Mouse (Mus musculus) kidney, embryonic 15.5 days (tissue): Measurements from ENCODE around the gene Stxbp4. TPM values are rescaled to one million over a fixed set of nuclear protein-coding genes. Genes with fewer than 3 reads are reported as not detected.

Source experiments
- ATAC-seq: fragments of 200-750 bp; cut with Nextera tagmentation; replicated peaks from 2 replicates; pipeline ENCODE4 v1.8.0; 2017; ENCODE audit warnings: moderate TSS enrichment; ENCODE audit not compliant: low FRiP score
- H3K27ac ChIP-seq: fragments of 300-500 bp; sonication (generic); 2 replicates; pipeline ENCODE4 v1.5.1; 2015; ENCODE audit warnings: mild to moderate bottlenecking, inconsistent platforms
- H3K27me3 ChIP-seq: fragments of 300-500 bp; sonication (generic); 2 replicates; pipeline ENCODE4 v1.6.1; 2015; ENCODE audit warnings: inconsistent platforms
- H3K36me3 ChIP-seq: fragments of 300-500 bp; sonication (generic); 2 replicates; pipeline ENCODE4 v1.6.1; 2015; ENCODE audit warnings: inconsistent platforms
- H3K4me1 ChIP-seq: fragments of 300-500 bp; sonication (generic); 2 replicates; pipeline ENCODE4 v1.6.1; 2015; ENCODE audit warnings: inconsistent platforms
- H3K4me2 ChIP-seq: fragments of 300-500 bp; sonication (generic); 2 replicates; pipeline ENCODE4 v1.6.1; 2015; ENCODE audit warnings: moderate library complexity, mild to moderate bottlenecking, inconsistent platforms
- H3K4me3 ChIP-seq: fragments of 300-500 bp; sonication (generic); replicated peaks from 2 replicates; pipeline ENCODE4 v1.5.1; 2015; ENCODE audit warnings: mild to moderate bottlenecking, inconsistent platforms
- H3K9ac ChIP-seq: fragments of 300-500 bp; sonication (generic); 2 replicates; pipeline ENCODE4 v1.6.1; 2015; ENCODE audit warnings: mild to moderate bottlenecking, inconsistent platforms
- H3K9me3 ChIP-seq: fragments of 300-500 bp; sonication (generic); replicated peaks from 2 replicates; pipeline ENCODE4 v1.6.1; 2016; ENCODE audit warnings: inconsistent platforms
- WGBS: fragments of 180-500 bp; shearing (Covaris S2); methylation state at CpG from one replicate; pipeline ENCODE4 v1.1.7; 2015; ENCODE audit warnings: mixed read lengths; 5-methylcytosine and 5-hydroxymethylcytosine counted together
- polyA plus RNA-seq: library from polyadenylated mRNA; unstranded; fragments of >200 nt; fragmentation: Nextera tagmentation; extraction: Ambion mirVana; gene quantifications from 2 replicates; pipeline ENCODE4 v1.2.1, GENCODE M21; 2015

Gene Stxbp4
- polyA plus RNA-seq, 1 experiment from 2014 or later: 28.0 TPM

DNA sequence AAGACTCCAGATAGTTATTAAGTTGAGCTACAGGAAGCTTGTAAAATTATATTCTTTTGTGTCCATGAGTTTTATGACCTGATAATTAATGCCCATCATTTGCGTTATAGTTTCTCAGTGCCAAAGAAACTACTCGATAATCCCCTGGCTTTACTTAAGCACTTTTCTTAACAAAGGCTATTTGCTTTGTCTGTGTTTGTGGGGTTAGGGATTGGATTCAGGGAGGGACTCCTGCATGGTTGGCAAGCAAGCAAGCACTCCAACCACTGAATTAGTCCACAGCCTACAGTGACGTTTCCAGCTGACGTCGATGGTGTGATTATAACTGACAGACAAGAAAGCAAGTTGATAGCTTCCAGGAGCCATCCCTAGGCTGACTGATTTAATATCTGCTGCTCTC is 199.1 kb downstream of the Stxbp4 start:
- Histone ChIP-seq H3K9me3 (no peaks in the 10 kb centered on the region), H3K27me3 (no peaks in the 10 kb centered on the region), H3K36me3 (no peaks in the 10 kb centered on the region), H3K4me2 (no peak overlapping the region), H3K27ac (no peak overlapping the region), H3K9ac (no peak overlapping the region), H3K4me3 (no peak overlapping the region), H3K4me1 (no peaks in the 10 kb centered on the region)
- ATAC-seq: no peak
- WGBS: 71% methylated on average over 5 of the region's 5 CpGs

Other genes starting within 250 kb of the Stxbp4 start
- gene Hlf, start 247.2 kb downstream of the Stxbp4 start, polyA plus RNA-seq: 1.9 and 2.9 TPM in 2 replicates
- gene Cox11, start 89 bp upstream of the Stxbp4 start, polyA plus RNA-seq: 37.5 and 38.5 TPM in 2 replicates
- 36.0 and 39.3 TPM in 2 replicates for gene Tom1l1, start 50.3 kb upstream of the Stxbp4 start, polyA plus RNA-seq